Mouse (Mus musculus) right cerebral cortex, postnatal 4 days (tissue): ENCODE measurements around the gene Serbp1.

Experiments used
- DNase-seq: peaks from one replicate; pipeline ENCODE4 v3.0.0-alpha.2; 2022

Gene Serbp1

GRCm38 (mm10) chr6:67303210-67303609 lies 65.2 kb downstream of the Serbp1 start:
- no peak for DNase-seq

- DNase-seq = no peak
Measured at GRCm38 (mm10) chr6:67308994-67309393, 71.0 kb downstream of the Serbp1 start.

DNA sequence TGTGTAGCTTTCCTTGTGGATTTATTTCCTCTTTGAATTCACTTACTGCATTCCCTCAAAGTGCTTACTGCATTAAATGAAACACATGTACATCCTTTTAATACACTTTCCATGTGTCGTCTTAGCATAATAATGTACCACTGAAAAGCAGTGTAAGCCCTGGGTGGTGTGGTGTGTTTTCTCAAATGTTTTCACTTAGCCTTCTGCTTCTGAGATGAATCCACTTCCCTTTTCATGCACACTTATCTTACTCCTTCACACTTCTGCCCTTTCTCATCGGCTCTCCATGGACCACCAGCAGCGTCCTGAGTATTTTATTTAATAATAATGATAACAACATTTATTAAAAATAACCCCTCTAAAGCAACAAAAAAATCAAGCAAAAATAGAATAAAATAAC lies 71.8 kb downstream of the Serbp1 start:
- no peak for DNase-seq

- DNase-seq = no peak
Measured at GRCm38 (mm10) chr6:67314697-67315096, 76.7 kb downstream of the Serbp1 start.

DNA sequence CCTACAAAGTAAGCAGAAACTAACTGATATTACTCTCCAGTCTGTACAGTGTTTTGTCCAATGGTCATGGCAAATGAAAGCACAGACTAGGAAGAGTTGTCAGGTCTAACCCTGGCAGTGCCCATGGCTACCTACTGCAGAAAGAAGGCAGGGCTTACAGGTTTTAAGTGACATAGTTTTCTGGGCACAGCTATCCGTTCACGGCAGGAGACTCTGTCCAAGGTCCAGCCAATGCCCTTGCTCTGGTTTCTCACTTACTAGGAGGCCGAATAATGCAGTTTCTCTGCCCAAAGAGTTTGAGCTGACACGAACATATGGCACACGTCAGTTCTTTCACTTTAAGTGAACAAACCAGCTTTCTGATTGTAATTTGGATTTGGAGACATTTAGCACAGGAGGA lies 79.1 kb downstream of the Serbp1 start:
- DNase-seq = no peak

DNA sequence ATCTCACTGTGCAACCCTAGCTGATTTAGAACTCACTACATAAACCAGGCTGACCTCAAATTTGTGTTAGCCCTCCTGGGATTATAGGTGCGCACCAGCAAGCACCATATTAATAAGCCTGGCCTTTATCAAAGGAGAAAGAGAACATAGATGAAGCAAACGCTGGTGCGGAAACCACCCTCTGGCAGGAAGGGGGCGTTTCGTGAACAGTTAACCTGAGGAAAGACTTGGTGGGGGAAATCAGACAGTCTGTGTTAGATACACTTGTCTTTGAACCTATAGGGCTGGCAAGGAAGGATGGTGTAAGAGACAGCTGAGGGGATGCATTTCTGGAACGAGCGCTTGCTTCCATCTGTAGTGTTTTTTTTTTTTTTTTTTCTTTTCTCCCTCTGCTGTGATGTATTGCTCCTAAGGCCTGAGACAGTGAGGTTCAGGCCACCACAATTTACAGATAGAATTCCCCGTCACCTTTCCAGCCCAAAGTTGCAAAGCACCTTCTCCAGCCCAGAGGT lies 79.9 kb downstream of the Serbp1 start:
- no peak for DNase-seq

DNA sequence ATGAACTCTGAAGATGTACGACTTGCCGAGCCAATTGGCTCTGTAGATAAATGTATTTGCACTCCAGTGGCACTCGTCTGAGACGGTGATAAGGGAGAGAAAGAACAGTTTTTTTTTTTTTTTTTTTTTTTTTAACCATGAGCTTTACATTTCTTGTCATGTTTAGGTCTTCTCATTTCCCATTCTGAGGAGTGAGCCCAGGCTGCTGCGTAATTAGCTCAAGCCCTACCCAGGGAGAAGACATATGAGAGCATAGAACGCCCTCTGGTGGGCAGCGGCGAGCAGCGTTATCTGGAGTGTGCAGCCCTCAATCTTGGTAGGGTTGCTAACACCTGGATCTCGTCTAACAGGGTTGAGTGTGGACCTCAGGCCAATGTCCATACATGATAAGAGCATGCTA lies 80.5 kb downstream of the Serbp1 start:
- peak; percentile 79 for DNase-seq

DNA sequence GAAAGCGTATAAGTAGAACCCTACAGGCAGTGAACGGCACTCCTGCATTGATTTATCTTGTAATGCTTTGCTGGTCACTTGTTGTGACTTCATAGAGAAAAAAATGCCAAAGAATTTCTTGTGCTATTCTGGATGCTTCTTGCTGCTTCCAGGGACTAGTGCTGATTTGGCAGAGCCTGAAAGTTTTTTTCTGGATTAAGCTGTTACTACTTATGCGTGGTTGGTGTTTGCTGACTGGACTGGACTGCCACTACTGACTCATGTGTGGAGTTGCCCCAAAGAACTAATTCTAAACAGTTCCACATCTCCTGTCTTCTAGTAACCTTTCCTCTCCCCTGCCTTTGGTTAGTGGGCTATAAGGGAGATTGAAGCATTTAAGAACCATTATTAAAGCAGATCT lies 85.8 kb downstream of the Serbp1 start:
- DNase-seq = no peak

DNA sequence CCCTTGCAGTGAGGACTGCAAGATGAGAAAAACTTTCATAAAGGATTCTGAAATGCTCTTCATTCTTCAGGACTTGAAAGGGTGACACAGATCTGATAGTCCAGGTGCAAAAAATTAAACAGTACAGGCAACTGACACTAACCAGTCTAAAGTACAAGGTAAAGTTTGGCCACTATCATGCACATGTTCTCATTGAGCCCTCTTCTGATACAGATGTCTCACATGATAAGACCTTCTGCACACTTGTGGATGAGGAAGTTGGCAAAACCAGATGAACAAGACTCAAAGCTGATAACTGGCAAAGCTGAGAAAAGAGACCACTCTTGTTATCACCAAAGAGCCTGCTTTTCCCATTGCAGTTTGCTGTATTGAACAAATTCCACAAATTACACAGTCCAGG lies 100.0 kb downstream of the Serbp1 start:
- no peak for DNase-seq

DNA sequence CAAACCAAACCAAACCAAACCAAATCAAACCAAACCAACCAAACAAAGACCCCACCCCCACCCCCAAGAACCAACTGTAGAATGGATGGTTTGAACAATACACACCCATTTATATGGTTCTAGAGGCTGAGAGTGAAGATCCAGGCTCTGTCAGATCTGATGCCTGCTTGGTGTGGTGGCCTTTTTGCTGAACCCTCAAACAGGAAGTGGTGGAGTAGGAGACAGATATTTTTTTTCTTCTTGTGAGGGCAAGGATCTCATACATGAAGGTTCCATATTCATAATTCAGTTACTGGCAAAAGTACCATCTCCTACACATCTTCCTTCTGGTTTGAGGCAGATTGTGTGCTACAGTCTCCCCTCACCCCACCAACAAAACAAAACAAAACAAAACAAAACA lies 101.5 kb downstream of the Serbp1 start:
- DNase-seq = no peak
